Mouse (Mus musculus) thymus, adult 2 months (tissue): Measurements from ENCODE around the gene Rbbp9. TPM values are rescaled to one million over a fixed set of nuclear protein-coding genes. Genes with fewer than 3 reads are reported as not detected.

ENCODE experiments used
- DNase-seq: peaks from one replicate; pipeline ENCODE4 v3.0.0; 2021
- H3K27ac ChIP-seq: fragments of 200-500 bp; 2 replicates; pipeline ENCODE4 v1.5.1; 2012; ENCODE audit warnings: low read length, control low read depth; ENCODE audit not compliant: control insufficient read depth, insufficient read depth
- H3K27me3 ChIP-seq: fragments of 200-500 bp; 2 replicates; pipeline ENCODE4 v1.6.1; 2012; ENCODE audit warnings: mild to moderate bottlenecking, low read length, moderate library complexity, mixed read lengths; ENCODE audit not compliant: control insufficient read depth, insufficient read depth
- H3K36me3 ChIP-seq: fragments of 200-500 bp; 2 replicates; pipeline ENCODE4 v1.6.1; 2012; ENCODE audit warnings: mild to moderate bottlenecking, low read length, moderate library complexity; ENCODE audit not compliant: control insufficient read depth, insufficient read depth
- H3K4me1 ChIP-seq: fragments of 200-500 bp; replicated peaks from 2 replicates; pipeline ENCODE4 v1.6.1; 2012; ENCODE audit warnings: low read length; ENCODE audit not compliant: control insufficient read depth, insufficient read depth
- H3K4me3 ChIP-seq: fragments of 200-500 bp; 2 replicates; pipeline ENCODE4 v1.5.1; 2012; ENCODE audit warnings: mild to moderate bottlenecking, low read length, control low read depth, moderate library complexity; ENCODE audit not compliant: control insufficient read depth, insufficient read depth
- CTCF ChIP-seq: fragments of 200-500 bp; IDR thresholded peaks from 2 replicates; pipeline ENCODE4 v1.5.1; 2012; ENCODE audit warnings: mild to moderate bottlenecking, control low read depth, low read length, moderate library complexity, borderline replicate concordance; ENCODE audit not compliant: control insufficient read depth, poor library complexity, insufficient read depth; ENCODE audit errors: extremely low read depth
- POLR2A ChIP-seq: fragments of 200-500 bp; IDR thresholded peaks from 2 replicates; pipeline ENCODE4 v1.6.1; 2012; ENCODE audit warnings: mild to moderate bottlenecking, low read length, control low read depth, moderate library complexity; ENCODE audit not compliant: control insufficient read depth, poor library complexity, insufficient read depth; ENCODE audit errors: extremely low read depth
- WGBS: fragments of 180-500 bp; shearing (Covaris S2); methylation state at CpG from one replicate; pipeline ENCODE4 v1.1.7; 2018; 5-methylcytosine and 5-hydroxymethylcytosine counted together
- polyA plus RNA-seq: library from polyadenylated mRNA; depleted of rRNA; stranded (reverse); fragments of >200 nt; gene quantifications from 2 replicates; pipeline ENCODE4 v1.2.3, GENCODE M21; 2012

Gene Rbbp9
- polyA plus RNA-seq, 1 experiment, result 5.1 TPM

DNA sequence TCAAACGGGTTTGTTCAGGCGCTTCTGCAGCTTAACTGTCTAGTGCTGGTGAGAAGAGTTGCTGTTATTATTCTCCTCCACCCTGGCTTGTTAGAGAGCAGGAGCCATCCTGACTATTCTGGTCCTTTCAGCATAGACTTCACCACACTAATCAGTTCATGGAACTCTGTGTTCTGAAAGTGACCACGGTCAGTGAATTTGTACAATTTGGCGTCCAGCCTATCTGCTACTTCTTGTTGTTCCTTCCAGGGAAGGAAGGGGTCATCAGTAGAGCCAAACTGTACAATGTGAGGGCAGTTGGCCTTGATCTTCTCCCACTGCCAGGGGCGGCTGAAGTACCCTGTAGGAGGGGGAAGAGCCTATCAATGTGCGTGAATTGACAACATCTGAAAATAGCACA is 7.0 kb downstream of the Rbbp9 start:
- 94% methylated on average over 6 of the region's 6 CpGs for WGBS
- H3K27me3 ChIP-seq, result no peaks in the 10 kb centered on the region
- H3K36me3 ChIP-seq, result peaks cover 22% of the 10 kb centered on the region
- no peaks in the 10 kb centered on the region for H3K4me1 ChIP-seq
- no peak overlapping the region for H3K27ac ChIP-seq
- no peak for DNase-seq
- no peak overlapping the region for H3K4me3 ChIP-seq
- no peak for TF ChIP-seq CTCF
- no peak for TF ChIP-seq POLR2A

DNA sequence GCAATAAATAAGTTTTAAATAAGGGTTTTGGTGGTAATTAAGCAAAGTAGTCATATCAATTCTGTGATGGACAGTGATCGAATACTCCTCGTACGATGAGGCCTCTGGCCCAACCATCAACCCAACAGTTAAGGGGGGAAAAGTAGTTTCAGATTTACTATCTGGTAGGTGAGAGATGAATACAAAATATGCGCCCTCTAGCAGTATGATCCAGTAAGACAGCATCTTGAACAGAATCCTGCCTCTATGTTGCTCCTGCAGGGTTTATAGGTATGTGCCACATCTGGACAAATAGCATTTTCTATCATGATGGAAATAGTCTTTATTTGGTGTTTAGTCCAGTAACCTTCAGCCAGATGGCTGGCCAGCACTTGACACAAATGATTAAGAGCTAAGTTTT is 9.4 kb downstream of the Rbbp9 start:
- DNase-seq, result peak; percentile 10
- Histone ChIP-seq H3K27me3 (no peaks in the 10 kb centered on the region), H3K4me1 (no peaks in the 10 kb centered on the region), H3K27ac (no peak overlapping the region), H3K4me3 (no peak overlapping the region), H3K36me3 (peaks cover 44% of the 10 kb centered on the region)
- no peak for TF ChIP-seq POLR2A
- TF ChIP-seq CTCF, result no peak
- 91% methylated on average over 4 of the region's 4 CpGs for WGBS

DNA sequence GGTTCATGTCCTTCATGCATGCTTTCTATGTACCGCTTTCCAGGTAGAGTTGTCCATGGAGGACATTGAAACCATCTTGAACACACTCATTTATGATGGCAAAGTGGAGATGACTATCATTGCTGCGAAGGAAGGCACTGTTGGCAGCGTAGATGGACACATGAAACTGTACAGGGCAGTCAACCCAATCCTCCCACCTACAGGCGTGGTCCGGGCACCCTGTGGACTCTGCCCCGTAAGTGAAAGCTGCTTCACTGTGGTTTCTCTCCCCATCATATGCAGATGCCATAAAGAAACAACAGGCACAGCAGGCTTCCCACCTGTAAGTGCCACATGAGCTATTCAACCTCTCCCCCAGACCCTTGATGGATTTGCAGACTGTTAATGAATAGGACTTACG is 13.5 kb downstream of the Rbbp9 start:
- Histone ChIP-seq H3K27ac (no peak overlapping the region), H3K27me3 (no peaks in the 10 kb centered on the region), H3K36me3 (peaks cover 77% of the 10 kb centered on the region), H3K4me3 (no peak overlapping the region), H3K4me1 (no peaks in the 10 kb centered on the region)
- DNase-seq, result no peak
- TF ChIP-seq POLR2A (no peak), CTCF (no peak)
- 97% methylated on average over 7 of the region's 7 CpGs for WGBS

DNA sequence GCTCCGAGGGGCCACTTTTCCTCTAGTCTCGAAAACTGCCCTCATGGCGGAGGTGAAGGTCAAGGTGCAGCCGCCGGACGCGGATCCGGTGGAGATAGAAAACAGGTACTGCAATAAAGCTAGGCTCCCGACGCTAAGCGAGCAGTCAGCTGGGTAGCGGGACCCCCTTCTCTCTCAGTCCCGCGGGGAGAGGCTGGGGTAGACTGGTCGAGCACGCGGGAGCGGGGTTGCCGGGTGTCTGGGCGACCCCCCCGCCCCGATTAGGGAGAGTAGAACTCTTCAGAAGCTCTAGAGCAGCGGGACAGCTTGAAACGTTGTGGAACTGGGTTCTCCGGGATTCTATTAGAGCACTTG is 22.9 kb downstream of the Rbbp9 start:
- peaks cover 7% of the 10 kb centered on the region; the same call in 1 of the 2 replicates for H3K36me3 ChIP-seq
- H3K4me3 ChIP-seq, result peak overlapping the region; percentile 88
- TF ChIP-seq POLR2A, result no peak
- no peak for TF ChIP-seq CTCF
- no peak for DNase-seq
- under 1% methylated on average over 25 of the region's 25 CpGs for WGBS
- H3K4me1 ChIP-seq, result peaks cover 9% of the 10 kb centered on the region
- H3K27ac ChIP-seq, result no peak overlapping the region
- H3K27me3 ChIP-seq, result no peaks in the 10 kb centered on the region

DNA sequence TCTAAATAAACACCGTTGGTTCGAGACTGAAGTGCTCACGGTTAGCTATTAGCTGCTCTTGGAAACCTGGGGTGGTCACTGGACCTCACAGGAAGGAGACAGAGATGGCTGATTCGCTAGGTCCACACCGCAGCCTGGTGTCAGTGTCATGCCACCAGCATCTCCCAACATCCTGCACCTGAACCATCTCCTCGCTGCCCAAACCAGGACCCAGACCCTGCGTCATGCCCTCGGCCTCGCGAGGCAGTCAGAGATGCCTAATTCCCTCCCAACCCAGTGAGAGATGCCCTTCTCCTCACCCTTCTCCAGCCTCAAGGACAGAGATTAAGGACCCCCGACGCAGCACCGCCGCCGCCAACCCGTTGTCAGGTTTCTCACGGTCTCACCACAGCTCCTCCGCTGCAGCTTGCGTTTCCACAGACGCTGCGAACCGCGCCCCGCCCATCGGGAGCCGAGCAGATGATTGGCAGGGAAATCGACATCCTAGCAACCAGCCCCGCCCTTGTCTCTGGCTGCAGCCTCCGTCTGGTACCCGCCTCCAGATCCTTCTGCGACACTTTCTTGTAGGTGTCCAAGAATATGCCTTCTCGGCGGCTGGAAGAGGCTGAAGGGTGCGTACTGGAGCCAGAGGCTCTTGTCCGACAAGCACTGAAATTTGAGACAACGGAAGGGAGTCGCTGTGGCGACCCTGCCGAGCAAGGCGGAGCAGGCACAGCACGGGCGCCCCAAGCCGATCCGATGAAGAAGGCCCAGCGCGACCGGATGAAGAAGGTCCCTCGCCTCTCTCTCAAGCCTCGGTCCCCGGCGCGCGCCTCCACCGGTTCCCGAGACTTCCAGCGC is 23.5 kb downstream of the Rbbp9 start, which contains the start of the genes Dzank1 and Polr3f:
Dzank1 (minus strand) TSS at position 434 of the 840 bp plus-strand sequence.
Polr3f (plus strand) TSS at position 738 of the 840 bp plus-strand sequence.
- Histone ChIP-seq H3K27me3 (no peaks in the 10 kb centered on the region), H3K27ac (peak within 1 kb of the TSS; percentile 51; the same call in 1 of the 2 replicates), H3K4me3 (peak within 1 kb of the TSS; percentile 88), H3K4me1 (peaks cover 9% of the 10 kb centered on the region), H3K36me3 (0 out of 2 replicates have a peak, but pooled peaks cover 4% of the 10 kb centered on the region)
- WGBS, result 1% methylated on average over 56 of the region's 56 CpGs
- no peak for TF ChIP-seq CTCF
- TF ChIP-seq POLR2A, result peak; percentile 33; the same call in 1 of the 2 replicates
- DNase-seq, result peak; percentile 97

- no peak for DNase-seq
- Histone ChIP-seq H3K27me3 (no peaks in the 10 kb centered on the region), H3K27ac (no peak overlapping the region), H3K4me3 (no peak overlapping the region), H3K4me1 (peaks cover 9% of the 10 kb centered on the region), H3K36me3 (no peaks in the 10 kb centered on the region)
- no peak for TF ChIP-seq CTCF
- TF ChIP-seq POLR2A, result no peak
- WGBS, result 63% methylated on average over 10 of the region's 10 CpGs
These were observed 24.8 kb downstream of the Rbbp9 start for GRCm38 (mm10) chr2:144525856-144526255.
